Mouse (Mus musculus) ES-Bruce4 (cell line): ENCODE data around the gene Mecom.

ENCODE experiments used
- CTCF ChIP-seq: IDR thresholded peaks from one replicate; pipeline ENCODE4 v1.8.1; 2011; ENCODE audit warnings: low read depth, low read length
- POLR2A ChIP-seq: IDR thresholded peaks from one replicate; pipeline ENCODE4 v1.8.1; 2011; ENCODE audit warnings: low read length; ENCODE audit not compliant: insufficient read depth

DNA sequence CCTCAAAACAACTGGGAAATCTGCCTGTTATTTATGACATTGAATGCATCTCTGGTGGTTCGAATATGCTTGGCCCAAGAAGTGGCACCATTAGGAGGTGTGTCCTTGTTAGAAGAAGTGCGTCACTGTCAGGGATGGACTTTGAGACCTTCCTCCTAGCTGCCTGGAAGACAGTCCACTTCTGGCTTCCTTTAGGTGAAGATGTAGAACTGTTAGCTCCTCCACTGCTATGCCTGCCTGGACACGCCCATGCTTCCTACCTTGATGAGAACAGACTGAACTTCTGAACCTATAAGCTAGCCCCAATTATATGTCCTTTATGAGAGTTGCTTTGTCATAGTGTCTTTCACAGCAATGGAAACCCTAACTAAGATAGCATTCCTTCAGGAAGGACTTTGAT, 352.6 kb downstream of the Mecom start:
- TF ChIP-seq POLR2A (no peak), CTCF (no peak)
